Mouse (Mus musculus) heart, postnatal 0 days (tissue): Measurements from ENCODE around the gene Strip1. TPM values are rescaled to one million over a fixed set of nuclear protein-coding genes. Genes with fewer than 3 reads are reported as not detected.

Source experiments
- ATAC-seq: fragments of 200-750 bp; cut with Nextera tagmentation; 2 replicates; pipeline ENCODE4 v1.8.0; 2017; ENCODE audit warnings: low read depth, moderate number of reproducible peaks, moderate library complexity; ENCODE audit not compliant: insufficient read depth
- DNase-seq: peaks from one replicate; pipeline ENCODE4 v3.0.0-alpha.2; 2016; ENCODE audit warnings: low spot score
- H3K27ac ChIP-seq: fragments of 300-500 bp; sonication (generic); 2 replicates; pipeline ENCODE4 v1.5.1; 2014; ENCODE audit warnings: low read depth, mild to moderate bottlenecking
- H3K27me3 ChIP-seq: fragments of 300-500 bp; sonication (generic); 2 replicates; pipeline ENCODE4 v1.6.1; 2014; ENCODE audit warnings: low read length, mixed read lengths; ENCODE audit not compliant: control insufficient read depth, insufficient read depth
- H3K36me3 ChIP-seq: fragments of 300-500 bp; sonication (generic); replicated peaks from 2 replicates; pipeline ENCODE4 v1.6.1; 2014; ENCODE audit warnings: low read length, mixed read lengths; ENCODE audit not compliant: control insufficient read depth, insufficient read depth
- H3K4me1 ChIP-seq: fragments of 300-500 bp; sonication (generic); 2 replicates; pipeline ENCODE4 v1.6.1; 2014; ENCODE audit warnings: antibody characterized with exemption; ENCODE audit not compliant: control insufficient read depth, insufficient read depth
- H3K4me2 ChIP-seq: fragments of 300-500 bp; sonication (generic); 2 replicates; pipeline ENCODE4 v1.6.1; 2014; ENCODE audit warnings: low read depth, mild to moderate bottlenecking, low read length, moderate library complexity
- H3K4me3 ChIP-seq: fragments of 300-500 bp; sonication (generic); 2 replicates; pipeline ENCODE4 v1.5.1; 2014; ENCODE audit warnings: low read depth, low read length
- H3K9ac ChIP-seq: fragments of 300-500 bp; sonication (generic); replicated peaks from 2 replicates; pipeline ENCODE4 v1.6.1; 2014; ENCODE audit warnings: low read depth, low read length, mixed read lengths
- H3K9me3 ChIP-seq: fragments of 300-500 bp; sonication (generic); replicated peaks from 2 replicates; pipeline ENCODE4 v1.6.1; 2016; ENCODE audit warnings: low read length; ENCODE audit not compliant: control insufficient read depth
- CTCF ChIP-seq: IDR thresholded peaks from 2 replicates; pipeline ENCODE4 v1.5.1; 2016; ENCODE audit warnings: antibody characterized with exemption, control low read depth, low read depth
- EP300 ChIP-seq: IDR thresholded peaks from 2 replicates; pipeline ENCODE4 v1.6.1; 2016; ENCODE audit warnings: antibody characterized with exemption, low read depth
- WGBS: fragments of 180-500 bp; shearing (Covaris S2); extraction: QIAGEN DNeasy Blood & Tissue Kit; methylation state at CpG from one replicate; pipeline ENCODE4 v1.1.7; 2014; 5-methylcytosine and 5-hydroxymethylcytosine counted together
- polyA plus RNA-seq: library from polyadenylated mRNA; unstranded; fragments of >200 nt; fragmentation: Nextera tagmentation; extraction: Ambion mirVana; gene quantifications from 2 replicates; pipeline ENCODE4 v1.2.1, GENCODE M21; 2015
- total RNA-seq: library from RNA; depleted of rRNA; stranded (reverse); fragments of >200 nt; gene quantifications from 2 replicates; pipeline ENCODE4 v1.2.3, GENCODE M21; 2014; ENCODE audit warnings: low replicate concordance

Strip1 gene
- total and polyA plus RNA-seq, 2 experiments from 2014 or later: 24.0 to 49.2 TPM

- WGBS: 74% methylated on average over 3 of the region's 3 CpGs
- H3K36me3 ChIP-seq: peaks cover 26% of the 10 kb centered on the region
- H3K4me2 ChIP-seq: no peak overlapping the region
- peaks cover 7% of the 10 kb centered on the region; the same call in 1 of the 2 replicates for H3K4me1 ChIP-seq
- H3K9me3 ChIP-seq: no peaks in the 10 kb centered on the region
- H3K9ac ChIP-seq: no peak overlapping the region
- ATAC-seq (no peak), DNase-seq (no peak)
- H3K4me3 ChIP-seq: no peak overlapping the region
- no peak overlapping the region for H3K27ac ChIP-seq
- H3K27me3 ChIP-seq: no peaks in the 10 kb centered on the region
- TF ChIP-seq CTCF (no peak), EP300 (no peak)
These were observed 22.1 kb downstream of the Strip1 start for GRCm38 (mm10) chr3:107609376-107609775.

DNA sequence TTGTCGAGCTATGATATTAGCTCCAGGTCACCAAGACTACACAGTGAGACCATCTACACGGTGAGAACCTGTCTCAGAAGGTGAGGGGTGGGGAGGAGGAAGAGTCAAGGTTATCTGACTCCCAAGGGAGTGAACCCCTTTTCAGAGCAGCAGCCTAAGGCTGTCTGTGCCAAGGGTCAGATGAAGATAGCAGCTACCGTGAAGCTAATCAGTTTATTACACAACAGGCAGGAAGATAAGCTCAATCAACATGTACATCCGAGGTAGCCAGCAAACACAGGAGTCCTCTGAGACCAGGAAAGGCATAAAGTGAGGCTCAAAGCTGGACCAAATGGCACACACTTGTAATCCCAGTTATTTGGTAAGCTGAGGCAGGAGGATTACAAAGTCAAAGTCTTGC lies 22.7 kb downstream of the Strip1 start:
- DNase-seq: no peak
- TF ChIP-seq EP300: no peak
- no peak for TF ChIP-seq CTCF
- peaks cover 7% of the 10 kb centered on the region; the same call in 1 of the 2 replicates for H3K4me1 ChIP-seq
- no peak overlapping the region for H3K4me2 ChIP-seq
- H3K27ac ChIP-seq: no peak overlapping the region
- H3K36me3 ChIP-seq: peaks cover 20% of the 10 kb centered on the region
- H3K9me3 ChIP-seq: no peaks in the 10 kb centered on the region
- H3K9ac ChIP-seq: no peak overlapping the region
- H3K4me3 ChIP-seq: no peak overlapping the region
- ATAC-seq: no peak
- 47% methylated on average over 4 of the region's 4 CpGs for WGBS
- no peaks in the 10 kb centered on the region; the same call in 1 of the 2 replicates for H3K27me3 ChIP-seq

DNA sequence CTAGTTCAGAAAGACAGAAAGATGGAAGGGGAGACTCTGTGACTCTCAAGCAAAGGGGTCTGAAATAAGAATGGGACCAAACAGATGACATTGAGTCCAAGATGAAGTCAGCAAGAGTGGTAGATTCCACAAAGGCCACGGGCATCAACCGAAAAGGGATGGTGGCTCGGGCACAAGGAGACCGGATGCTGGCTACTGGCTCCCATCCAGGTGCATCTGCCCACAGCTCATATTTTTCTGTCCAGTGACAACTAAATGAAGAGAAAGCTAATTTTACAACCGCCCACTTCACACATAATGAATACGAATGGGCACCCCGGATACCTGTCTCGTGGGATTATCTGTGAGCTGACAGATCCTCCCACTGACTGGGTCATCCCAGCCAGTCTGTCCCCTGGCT lies 24.3 kb downstream of the Strip1 start:
- TF ChIP-seq EP300: no peak
- no peak for TF ChIP-seq CTCF
- no peak for DNase-seq
- no peaks in the 10 kb centered on the region for H3K9me3 ChIP-seq
- no peak overlapping the region for H3K9ac ChIP-seq
- H3K4me1 ChIP-seq: peaks cover 7% of the 10 kb centered on the region; the same call in 1 of the 2 replicates
- H3K27ac ChIP-seq: no peak overlapping the region
- no peak overlapping the region for H3K4me2 ChIP-seq
- peaks cover 4% of the 10 kb centered on the region for H3K36me3 ChIP-seq
- 84% methylated on average over 8 of the region's 8 CpGs for WGBS
- no peaks in the 10 kb centered on the region; the same call in 1 of the 2 replicates for H3K27me3 ChIP-seq
- ATAC-seq: no peak
- H3K4me3 ChIP-seq: no peak overlapping the region

DNA sequence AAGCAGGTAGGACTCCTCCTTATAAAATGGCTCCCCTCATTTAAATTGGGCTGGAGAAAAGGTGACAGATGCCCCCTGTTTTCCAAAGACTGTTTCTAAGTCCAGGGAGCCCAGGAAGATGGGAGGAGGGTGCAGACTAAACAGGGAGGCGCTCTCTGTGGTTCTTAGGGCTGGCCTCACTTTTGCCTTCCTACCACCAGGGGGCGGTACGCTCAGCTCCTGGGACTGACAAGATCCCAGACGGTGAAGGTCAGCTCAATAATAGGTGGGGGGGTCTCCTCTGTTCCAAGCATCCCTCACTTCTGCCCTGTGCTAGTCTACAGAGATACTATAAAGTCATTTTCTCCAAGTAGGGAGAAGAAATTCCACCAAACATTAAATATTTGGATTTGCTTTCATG lies 26.2 kb downstream of the Strip1 start:
- DNase-seq: peak; percentile 57
- Histone ChIP-seq H3K27ac (no peak overlapping the region), H3K9ac (no peak overlapping the region), H3K27me3 (peaks cover 16% of the 10 kb centered on the region), H3K4me1 (no peaks in the 10 kb centered on the region), H3K4me3 (no peak overlapping the region), H3K9me3 (no peaks in the 10 kb centered on the region), H3K4me2 (no peak overlapping the region), H3K36me3 (no peaks in the 10 kb centered on the region)
- peak; percentile 72 for ATAC-seq
- 10% methylated on average over 4 of the region's 4 CpGs for WGBS
- peak; percentile 84 for TF ChIP-seq CTCF
- no peak for TF ChIP-seq EP300

DNA sequence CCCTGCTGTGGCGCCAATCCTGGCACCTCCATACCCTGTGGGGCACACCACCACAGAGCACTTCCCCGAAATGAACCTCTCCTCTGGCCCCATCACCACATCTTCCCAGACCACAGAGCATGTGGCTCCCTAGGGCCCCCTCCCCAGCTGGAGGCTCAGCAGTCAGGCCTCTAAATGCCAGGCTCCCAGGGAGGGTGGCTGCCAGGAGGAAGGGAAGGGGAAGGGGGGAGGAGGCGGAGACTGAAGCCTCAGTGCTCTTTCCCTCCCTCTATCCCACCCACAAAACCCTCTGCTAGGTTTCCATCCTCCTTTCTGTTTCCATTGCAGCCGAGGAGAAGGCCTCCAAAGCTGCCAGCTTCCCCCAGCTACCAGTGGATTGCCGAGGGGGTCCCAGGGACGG lies 31.4 kb downstream of the Strip1 start:
- H3K27ac ChIP-seq: no peak overlapping the region
- DNase-seq (no peak), ATAC-seq (no peak)
- H3K36me3 ChIP-seq: no peaks in the 10 kb centered on the region
- no peak overlapping the region for H3K4me2 ChIP-seq
- TF ChIP-seq CTCF: no peak
- no peak for TF ChIP-seq EP300
- H3K9me3 ChIP-seq: no peaks in the 10 kb centered on the region
- no peak overlapping the region for H3K9ac ChIP-seq
- peaks cover 68% of the 10 kb centered on the region for H3K27me3 ChIP-seq
- WGBS: 54% methylated on average over 6 of the region's 6 CpGs
- no peaks in the 10 kb centered on the region for H3K4me1 ChIP-seq
- no peak overlapping the region for H3K4me3 ChIP-seq
